ENCODE assay signal across 9 mouse cellular contexts in the genomic region with DNA sequence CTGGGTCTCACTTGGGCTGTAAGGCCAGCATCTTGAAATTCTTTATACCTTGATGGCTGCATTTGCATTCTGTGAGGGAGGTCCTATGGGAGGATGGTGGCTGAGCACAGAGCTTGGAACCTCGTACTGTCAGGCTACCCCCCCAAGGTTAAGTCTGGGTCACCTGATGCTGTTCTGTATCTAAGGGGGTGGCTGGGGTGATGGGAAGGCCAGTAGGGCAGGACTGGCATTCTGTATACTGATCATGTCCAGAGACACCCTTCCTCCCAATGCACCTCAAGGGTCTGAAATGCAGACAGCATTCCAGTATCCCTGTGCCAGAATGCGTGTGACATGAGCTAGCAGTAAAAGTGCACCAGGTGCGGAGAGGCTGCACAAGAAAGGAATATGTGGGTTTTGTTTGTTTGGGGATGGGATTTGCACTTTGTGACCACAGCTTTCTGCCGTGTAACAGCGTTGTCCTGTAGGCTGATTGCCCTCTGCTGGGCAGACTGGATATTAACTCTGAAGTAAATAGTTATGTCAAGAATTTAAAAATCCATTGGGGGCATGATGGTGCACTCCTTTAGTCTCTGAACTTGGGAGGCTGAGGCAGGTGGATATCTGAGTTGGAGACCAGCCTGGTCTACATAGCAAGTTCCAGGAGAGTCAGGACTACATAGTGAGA. TPM values are rescaled to one million over a fixed set of nuclear protein-coding genes. Genes with fewer than 3 reads are reported as not detected.
DNase-seq lines count a peak whose midpoint lies in the region; ATAC-seq and TF ChIP-seq lines count a peak whose summit lies in the region.
"Had no signal": no experiment of that assay in that cellular context is flagged by ENCODE, and none has a peak within 500 bp of the region (broad histone marks: within the 10 kb centered on the region; RNA-seq: fewer than 3 reads in every experiment).

No protein-coding gene starts in this region.

- H3K9me3 ChIP-seq in heart, embryonic 12.5 days (replicated peaks): peaks cover 16% of the 10 kb centered on the region
- H3K9me3 ChIP-seq in embryonic facial prominence, embryonic 13.5 days: 0 out of 2 replicates have a peak, but pooled peaks cover 8% of the 10 kb centered on the region
- peaks cover 3% of the 10 kb centered on the region; the same call in 1 of the 2 replicates for H3K9me3 ChIP-seq in midbrain, embryonic 14.5 days (ENCODE audit: control insufficient read depth, low read length)

- H3K9ac ChIP-seq in heart, adult 2 months (ENCODE audit: low read depth, low read length): no peak overlapping the region
- no peak overlapping the region for H3K9ac ChIP-seq in heart, embryonic 12.5 days
- no peak overlapping the region for H3K9ac ChIP-seq in embryonic facial prominence, embryonic 13.5 days
- no peak overlapping the region for H3K9ac ChIP-seq in midbrain, embryonic 14.5 days (replicated peaks; ENCODE audit: low read length)
- H3K9ac ChIP-seq: neural tube, embryonic 13.5 days had no signal

- no peak overlapping the region for H3K4me2 ChIP-seq in heart, embryonic 12.5 days
- no peak overlapping the region for H3K4me2 ChIP-seq in embryonic facial prominence, embryonic 13.5 days
- H3K4me2 ChIP-seq in midbrain, embryonic 14.5 days (ENCODE audit: low read length): no peak overlapping the region
- H3K4me2 ChIP-seq: neural tube, embryonic 13.5 days had no signal

- no peaks in the 10 kb centered on the region for H3K36me3 ChIP-seq in heart, adult 2 months (ENCODE audit: control insufficient read depth, insufficient read depth, low read length)
- H3K36me3 ChIP-seq in heart, embryonic 12.5 days: no peaks in the 10 kb centered on the region
- H3K36me3 ChIP-seq in embryonic facial prominence, embryonic 13.5 days: no peaks in the 10 kb centered on the region
- no peaks in the 10 kb centered on the region for H3K36me3 ChIP-seq in midbrain, embryonic 14.5 days (ENCODE audit: control insufficient read depth, insufficient read depth, low read length)
- H3K36me3 ChIP-seq: neural tube, embryonic 13.5 days had no signal

- no peak overlapping the region for H3K27ac ChIP-seq in heart, adult 2 months
- H3K27ac ChIP-seq in heart, embryonic 12.5 days (ENCODE audit: poor library complexity, severe bottlenecking): no peak overlapping the region
- no peak overlapping the region for H3K27ac ChIP-seq in embryonic facial prominence, embryonic 13.5 days
- no peak overlapping the region for H3K27ac ChIP-seq in midbrain, embryonic 14.5 days (replicated peaks; ENCODE audit: low read depth, low read length)
- H3K27ac ChIP-seq: neural tube, embryonic 13.5 days had no signal

- TF ChIP-seq EP300 in heart, adult 2 months (IDR thresholded peaks at IDR 0.05; ENCODE audit: insufficient read depth, low read depth, low read length): no peak

- H3K79me2 ChIP-seq in heart, adult 2 months (replicated peaks; ENCODE audit: control insufficient read depth, insufficient read depth, low read length): no peaks in the 10 kb centered on the region

- 0 out of 2 replicates have a peak, but pooled peaks cover 1% of the 10 kb centered on the region for H3K4me1 ChIP-seq in heart, adult 2 months (ENCODE audit: control insufficient read depth, insufficient read depth, low read length)
- H3K4me1 ChIP-seq in heart, embryonic 12.5 days (replicated peaks): 0 out of 2 replicates have a peak, but pooled peaks cover 6% of the 10 kb centered on the region
- H3K4me1 ChIP-seq in embryonic facial prominence, embryonic 13.5 days: no peaks in the 10 kb centered on the region
- H3K4me1 ChIP-seq in midbrain, embryonic 14.5 days (ENCODE audit: control insufficient read depth, insufficient read depth, low read length): no peaks in the 10 kb centered on the region

- ATAC-seq in heart, embryonic 12.5 days (ENCODE audit: insufficient number of reproducible peaks, low FRiP score): no peak; the same call in 1 of the 2 replicates
- ATAC-seq in embryonic facial prominence, embryonic 13.5 days (ENCODE audit: insufficient number of reproducible peaks, insufficient read depth, low FRiP score, low TSS enrichment, low read depth): 0 out of 2 replicates have a peak, but pooled peaks have one; percentile 50
- no peak for ATAC-seq in midbrain, embryonic 14.5 days (ENCODE audit: low FRiP score, low TSS enrichment)
- no peak for ATAC-seq in activated CD4-positive, CD25-positive, alpha-beta regulatory T cell, adult 4 months

- no peaks in the 10 kb centered on the region for H3K27me3 ChIP-seq in heart, adult 2 months (ENCODE audit: control insufficient read depth, insufficient read depth, low read length)
- no peaks in the 10 kb centered on the region for H3K27me3 ChIP-seq in heart, embryonic 12.5 days (replicated peaks)
- no peaks in the 10 kb centered on the region for H3K27me3 ChIP-seq in embryonic facial prominence, embryonic 13.5 days
- H3K27me3 ChIP-seq in midbrain, embryonic 14.5 days (ENCODE audit: control insufficient read depth, insufficient read depth, low read length): no peaks in the 10 kb centered on the region
- H3K27me3 ChIP-seq: neural tube, embryonic 13.5 days had no signal

- no peak for DNase-seq in heart, adult 2 months
- peak; percentile 22 for DNase-seq in right cerebral cortex, postnatal 4 days
- DNase-seq in right cerebral cortex, adult 18-20 months: no peak
- DNase-seq in midbrain, embryonic 14.5 days: peak; percentile 82
- DNase-seq in spleen, adult 12 weeks (ENCODE audit: low spot score): no peak

- no peak for TF ChIP-seq POLR2A in heart, adult 2 months (IDR thresholded peaks at IDR 0.05; ENCODE audit: insufficient read depth, low read depth, low read length)

- intact Hi-C loops in heart, adult 2 months (cut with DNase I): loop anchor here (5.0 to 10.0 kb wide), 3 partner anchors 50 to 360 kb away; a partner anchor contains a TSS

- WGBS in heart, adult 2 months: 17% methylated on average over 5 of the region's 5 CpGs
- WGBS in heart, embryonic 12.5 days: 19% methylated on average over 5 of the region's 5 CpGs
- 30% methylated on average over 5 of the region's 5 CpGs for WGBS in embryonic facial prominence, embryonic 13.5 days
- 38% methylated on average over 5 of the region's 5 CpGs for WGBS in midbrain, embryonic 14.5 days

- no peak overlapping the region for H3K4me3 ChIP-seq in heart, adult 2 months
- H3K4me3 ChIP-seq in heart, embryonic 12.5 days: no peak overlapping the region
- H3K4me3 ChIP-seq in embryonic facial prominence, embryonic 13.5 days: no peak overlapping the region
- H3K4me3 ChIP-seq in midbrain, embryonic 14.5 days (replicated peaks; ENCODE audit: low read depth, low read length): no peak overlapping the region
- H3K4me3 ChIP-seq: neural tube, embryonic 13.5 days had no signal

- peak; percentile 80 for TF ChIP-seq CTCF in heart, adult 2 months (IDR thresholded peaks at IDR 0.05)

RNA-seq across cellular contexts. Expression of a gene that starts 12.0 kb away (rescaled TPM):
- total RNA-seq in heart, adult 2 months (2021): 100 to 1,000 TPM in 1 of 2 experiments, 10 to 100 TPM in 1; 96.9 to 109 TPM
- 53.5 and 82.6 TPM in 2 replicates for polyA plus RNA-seq in heart, adult 2 months (2012; rRNA removed)
- 103 and 104 TPM in 2 replicates for polyA plus RNA-seq in heart, embryonic 12.5 days (2016; fragmentation: Nextera tagmentation; extraction: Ambion mirVana)
- polyA plus RNA-seq in embryonic facial prominence, embryonic 13.5 days (2015; fragmentation: Nextera tagmentation; extraction: Ambion mirVana): 8.1 and 8.7 TPM in 2 replicates
- 46.8 and 51.4 TPM in 2 replicates for polyA plus RNA-seq in midbrain, embryonic 14.5 days (2014; fragmentation: Nextera tagmentation; extraction: Ambion mirVana)
- 1 to 10 TPM; 3.9 to 8.1 TPM for polyA plus RNA-seq in activated CD4-positive, CD25-positive, alpha-beta regulatory T cell, adult 4 months (2017; shearing (Covaris generic))

RNA-seq across cellular contexts. Expression of a gene that starts 50.5 kb away (rescaled TPM):
- 10 to 100 TPM in 1 of 2 experiments, 1 to 10 TPM in 1; 7.1 to 16.4 TPM for total RNA-seq in heart, adult 2 months (2021)
- 22.5 and 30.1 TPM in 2 replicates for polyA plus RNA-seq in heart, adult 2 months (2012; rRNA removed)
- polyA plus RNA-seq in heart, embryonic 12.5 days (2016; fragmentation: Nextera tagmentation; extraction: Ambion mirVana): 2.7 and 2.8 TPM in 2 replicates
- 2.0 and 3.2 TPM in 2 replicates for polyA plus RNA-seq in embryonic facial prominence, embryonic 13.5 days (2015; fragmentation: Nextera tagmentation; extraction: Ambion mirVana)
- polyA plus RNA-seq in midbrain, embryonic 14.5 days (2014; fragmentation: Nextera tagmentation; extraction: Ambion mirVana): 2.9 and 4.6 TPM in 2 replicates
- 10 to 100 TPM; 21.1 to 22.6 TPM for polyA plus RNA-seq in activated CD4-positive, CD25-positive, alpha-beta regulatory T cell, adult 4 months (2017; shearing (Covaris generic))

Comparison
In these comparisons a context has a peak if more than half of its experiments do, and no peak if none do; other contexts are left out.
1. DNase-seq: peak in right cerebral cortex, postnatal 4 days (single experiment) and midbrain, embryonic 14.5 days (single experiment); none in heart, adult 2 months (0 of 2), right cerebral cortex, adult 18-20 months (single experiment) and spleen, adult 12 weeks (single experiment).